Mouse (Mus musculus): ENCODE measurements around the gene Dclk2.

DNA sequence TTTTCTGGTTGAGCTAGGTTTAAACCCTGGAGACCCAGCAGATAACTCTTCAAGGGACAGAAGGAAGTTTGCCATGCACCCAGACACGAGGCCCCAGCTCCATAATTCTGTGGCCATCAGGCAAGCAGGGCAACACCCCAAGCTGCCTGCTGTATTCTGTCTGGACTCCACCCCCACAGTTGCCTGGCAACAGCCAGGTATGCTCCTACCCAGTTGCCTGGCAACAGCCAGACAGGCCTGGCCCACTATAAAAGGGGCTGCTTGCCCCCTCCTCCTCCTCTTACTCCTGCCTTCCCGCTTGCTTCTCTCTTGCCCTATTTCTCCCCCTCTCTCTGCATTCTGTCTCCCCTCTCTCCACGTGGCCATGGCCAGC, 57.7 kb downstream of the Dclk2 start:
- TF ChIP-seq CEBPB (IDR thresholded peaks at IDR 0.05; ENCODE audit: low read depth), result no peak
- no peak for TF ChIP-seq CTCF (IDR thresholded peaks at IDR 0.05; ENCODE audit: control insufficient read depth, insufficient read depth, insufficient read length)
- no peak for TF ChIP-seq MYOD1 (IDR thresholded peaks at IDR 0.05; ENCODE audit: control insufficient read depth, insufficient read length, low read depth)
- no peak for TF ChIP-seq USF1 (IDR thresholded peaks at IDR 0.05; ENCODE audit: low read depth)

Data from C2C12 (cell line).